Mouse (Mus musculus): ENCODE measurements around the gene Agbl2. TPM values are rescaled to one million over a fixed set of nuclear protein-coding genes. Genes with fewer than 3 reads are reported as not detected.

Agbl2 gene
- 0.96 and 1.1 TPM in 2 replicates for polyA plus RNA-seq (2012; rRNA removed)

DNA sequence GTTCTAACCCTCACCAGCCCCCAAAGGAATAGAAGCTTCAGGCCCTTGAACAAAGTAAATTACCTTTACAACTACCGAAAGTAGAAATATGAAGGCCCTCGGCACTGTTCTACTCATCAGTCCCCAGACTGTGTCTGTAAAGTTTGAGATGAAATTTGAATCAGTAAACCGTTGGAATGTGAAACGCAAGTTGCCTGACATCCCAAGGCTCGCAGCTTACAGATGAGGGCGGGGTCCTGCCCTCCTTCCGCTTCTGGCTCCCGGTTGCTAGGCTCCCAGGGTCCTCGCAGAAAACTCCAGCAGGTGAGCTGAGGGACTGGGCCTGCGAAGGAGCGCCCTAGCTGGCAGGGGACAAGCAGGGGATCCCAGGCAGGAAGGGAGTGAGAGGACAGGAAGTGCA is at the start of gene Agbl2:
Gene Agbl2, plus strand, starts transcription at position 270 of the 400 bp plus-strand sequence.

DNA sequence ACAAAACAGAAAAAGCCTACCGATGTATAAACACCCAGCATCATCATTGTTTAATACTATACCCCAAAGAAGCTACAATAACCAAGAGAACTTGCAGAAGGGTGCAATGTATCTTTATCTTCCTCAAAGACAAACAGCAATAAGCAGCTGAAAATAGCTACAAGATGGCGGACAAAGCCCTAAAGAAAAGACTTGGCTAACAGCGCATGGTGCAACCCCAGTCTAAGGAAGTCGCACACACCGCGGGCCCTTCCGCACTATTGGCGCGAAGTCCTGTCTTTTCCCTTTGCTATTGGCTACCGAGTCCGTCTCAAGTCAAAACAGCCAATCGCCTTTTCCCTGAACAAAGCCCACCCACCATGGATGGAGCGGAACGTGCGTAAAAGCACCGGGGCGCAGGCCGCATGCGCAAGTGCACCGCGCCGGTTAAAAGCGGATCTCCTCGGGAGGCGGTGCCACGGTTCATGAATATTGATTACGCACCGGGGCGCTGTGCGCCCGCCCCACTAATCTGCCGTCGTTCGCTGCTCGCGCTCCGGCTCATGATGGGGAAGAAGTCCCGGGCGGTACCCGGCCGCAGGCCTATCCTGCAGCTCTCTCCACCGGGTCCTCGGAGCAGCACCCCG is 37.4 kb upstream of the Agbl2 start, which contains the start of gene Fnbp4:
Gene Fnbp4, plus strand, starts transcription at position 318 of the 626 bp plus-strand sequence.

DNA sequence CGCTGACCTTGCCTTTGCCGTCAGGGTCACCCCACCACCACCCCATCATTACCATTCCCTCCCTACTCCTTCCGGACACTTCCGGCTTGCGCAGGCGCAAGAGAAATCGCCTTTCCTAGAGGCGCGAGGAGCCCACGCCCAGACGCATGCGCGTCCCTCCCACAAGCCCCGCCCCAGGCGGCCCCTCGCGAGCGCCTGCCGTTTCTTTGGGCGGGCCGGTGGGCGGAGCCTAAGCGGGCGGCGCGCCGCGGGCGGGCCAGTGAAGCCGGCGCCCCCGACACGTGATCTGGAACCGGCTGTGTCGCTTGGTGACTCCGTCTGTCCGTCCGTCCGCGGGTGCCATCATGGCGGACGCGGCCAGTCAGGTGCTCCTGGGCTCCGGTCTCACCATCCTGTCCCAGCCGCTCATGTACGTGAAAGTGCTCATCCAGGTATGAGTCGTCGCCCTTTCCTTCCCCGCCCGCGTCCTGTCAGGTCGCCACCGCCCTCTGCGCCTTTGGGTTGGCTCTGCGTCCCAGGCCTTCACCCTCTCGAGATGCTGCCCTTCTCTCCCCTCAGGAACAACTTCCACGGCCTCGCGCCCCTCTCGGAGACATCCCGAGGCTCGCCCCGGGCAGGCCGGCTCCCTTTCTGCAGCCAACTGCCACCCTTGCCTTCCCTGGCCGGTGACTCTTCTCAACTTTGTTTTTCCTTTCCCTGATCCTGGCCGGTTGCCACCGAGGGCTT is 64.6 kb downstream of the Agbl2 start, which contains the start of gene Mtch2:
Gene Mtch2, plus strand, starts transcription at position 201 of the 726 bp plus-strand sequence.

Other genes with a start within 250 kb of the Agbl2 start
- 6.7 and 7.8 TPM in 2 replicates for gene Ptprj, start 202.1 kb upstream of the Agbl2 start, polyA plus RNA-seq (2012; rRNA removed)
- 24.8 and 29.3 TPM in 2 replicates for gene Nup160, start 105.5 kb upstream of the Agbl2 start, polyA plus RNA-seq (2012; rRNA removed)
- gene Fnbp4, start 37.4 kb upstream of the Agbl2 start, polyA plus RNA-seq (2012; rRNA removed), result 144 and 148 TPM in 2 replicates
- gene Mtch2, start 64.4 kb downstream of the Agbl2 start, polyA plus RNA-seq (2012; rRNA removed), result 150 and 167 TPM in 2 replicates
- 106 and 128 TPM in 2 replicates for gene C1qtnf4, start 103.1 kb downstream of the Agbl2 start, polyA plus RNA-seq (2012; rRNA removed)
- gene Kbtbd4, start 122.0 kb downstream of the Agbl2 start, polyA plus RNA-seq (2012; rRNA removed), result 36.8 and 41.3 TPM in 2 replicates
- 166 and 176 TPM in 2 replicates for gene Ndufs3, start 122.1 kb downstream of the Agbl2 start, polyA plus RNA-seq (2012; rRNA removed)
- 105 and 120 TPM in 2 replicates for gene Celf1, start 157.7 kb downstream of the Agbl2 start, polyA plus RNA-seq (2012; rRNA removed)